ENCODE assay signal across 13 mouse cellular contexts in genomic region chr6:71980587-71980986, GRCm38 (mm10).
DNase-seq lines count a peak whose midpoint lies in the region; ATAC-seq and TF ChIP-seq lines count a peak whose summit lies in the region.
"Had no signal": no experiment of that assay in that cellular context is flagged by ENCODE, and none has a peak within 500 bp of the region (broad histone marks: within the 10 kb centered on the region; RNA-seq: fewer than 3 reads in every experiment).

No protein-coding gene starts in this region.

- H3K27me3 ChIP-seq in heart, adult 2 months (ENCODE audit: control insufficient read depth, insufficient read depth, low read length): no peaks in the 10 kb centered on the region
- no peaks in the 10 kb centered on the region for H3K27me3 ChIP-seq in midbrain, embryonic 15.5 days (replicated peaks)

- H3K4me3 ChIP-seq in heart, adult 2 months: no peak overlapping the region
- H3K4me3 ChIP-seq in left cerebral cortex, adult 2 months: no peak overlapping the region
- H3K4me3 ChIP-seq in bone marrow macrophage, adult 2 months (ENCODE audit: insufficient read depth, low read length): peak overlapping the region; percentile 17; the same call in 1 of the 2 replicates
- no peak overlapping the region for H3K4me3 ChIP-seq in midbrain, embryonic 15.5 days

- H3K36me3 ChIP-seq in heart, adult 2 months (ENCODE audit: control insufficient read depth, insufficient read depth, low read length): peaks cover 11% of the 10 kb centered on the region
- peaks cover 19% of the 10 kb centered on the region for H3K36me3 ChIP-seq in midbrain, embryonic 15.5 days (replicated peaks)

- 54% methylated on average over 2 of the region's 2 CpGs for WGBS in heart, adult 2 months
- 92% methylated on average over 2 of the region's 2 CpGs for WGBS in midbrain, embryonic 15.5 days

- no peaks in the 10 kb centered on the region for H3K9me3 ChIP-seq in midbrain, embryonic 15.5 days

- H3K4me2 ChIP-seq in midbrain, embryonic 15.5 days: no peak overlapping the region

- no peak for TF ChIP-seq EP300 in heart, adult 2 months (IDR thresholded peaks at IDR 0.05; ENCODE audit: insufficient read depth, low read depth, low read length)

- DNase-seq in heart, adult 2 months: no peak
- no peak for DNase-seq in heart, adult 11 months
- no peak for DNase-seq in left cerebral cortex, adult 2 months (ENCODE audit: extremely low spot score in 1 of 2, low spot score in 2 of 2)
- DNase-seq in left cerebral cortex, postnatal 10 days (ENCODE audit: extremely low spot score in 1 of 2, low spot score in 2 of 2): no peak
- no peak for DNase-seq in kidney, postnatal 36 days
- DNase-seq: gastrocnemius, postnatal 10 days; layer of hippocampus, postnatal 36 days; lung, postnatal 4 days; retina, postnatal 1 day had no signal

- TF ChIP-seq POLR2A in heart, adult 2 months (IDR thresholded peaks at IDR 0.05; ENCODE audit: insufficient read depth, low read depth, low read length): no peak
- no peak for TF ChIP-seq POLR2A in bone marrow macrophage, adult 2 months (IDR thresholded peaks at IDR 0.05; ENCODE audit: borderline replicate concordance, low read depth, low read length)

- H3K9ac ChIP-seq in heart, adult 2 months (ENCODE audit: low read depth, low read length): no peak overlapping the region
- H3K9ac ChIP-seq in midbrain, embryonic 15.5 days: no peak overlapping the region

- H3K4me1 ChIP-seq in heart, adult 2 months (ENCODE audit: control insufficient read depth, insufficient read depth, low read length): peaks cover 18% of the 10 kb centered on the region
- H3K4me1 ChIP-seq in bone marrow macrophage, adult 2 months (ENCODE audit: control insufficient read depth, insufficient read depth, low read length): peaks cover 56% of the 10 kb centered on the region
- H3K4me1 ChIP-seq in midbrain, embryonic 15.5 days: no peaks in the 10 kb centered on the region

- ATAC-seq in megakaryocyte, adult 5-6 weeks (ENCODE audit: poor library complexity, severe bottlenecking): peak; percentile 59
- ATAC-seq in midbrain, embryonic 15.5 days (replicated peaks): no peak

- intact Hi-C loops in heart, adult 2 months (cut with DNase I): loop anchor here (5.0 kb wide), 1 partner anchor 117 kb away; the partner anchor contains the start of gene St3gal5
- intact Hi-C loops in left cerebral cortex, adult 2 months (cut with DNase I): loop anchor here (2.0 to 5.0 kb wide), 2 partner anchors 67 to 236 kb away; no protein-coding TSS in a partner anchor
- intact Hi-C loops in left cerebral cortex, postnatal 10 days (cut with DNase I): no loop called here

- no peak for TF ChIP-seq CTCF in heart, adult 2 months (IDR thresholded peaks at IDR 0.05)
- TF ChIP-seq CTCF in left cerebral cortex, adult 2 months (IDR thresholded peaks at IDR 0.05): no peak
- no peak for TF ChIP-seq CTCF in bone marrow macrophage, adult 2 months (IDR thresholded peaks at IDR 0.05; ENCODE audit: low read depth, low read length)

- H3K27ac ChIP-seq in heart, adult 2 months: peak overlapping the region; percentile 46
- H3K27ac ChIP-seq in left cerebral cortex, adult 2 months: peak overlapping the region; percentile 76
- H3K27ac ChIP-seq in bone marrow macrophage, adult 2 months (ENCODE audit: insufficient read depth, low read depth, low read length): peak overlapping the region; percentile 94
- H3K27ac ChIP-seq in midbrain, embryonic 15.5 days: no peak overlapping the region
- H3K27ac ChIP-seq: kidney, postnatal 0 days had no signal

- no peaks in the 10 kb centered on the region for H3K79me2 ChIP-seq in heart, adult 2 months (replicated peaks; ENCODE audit: control insufficient read depth, insufficient read depth, low read length)
